In the genomic region with DNA sequence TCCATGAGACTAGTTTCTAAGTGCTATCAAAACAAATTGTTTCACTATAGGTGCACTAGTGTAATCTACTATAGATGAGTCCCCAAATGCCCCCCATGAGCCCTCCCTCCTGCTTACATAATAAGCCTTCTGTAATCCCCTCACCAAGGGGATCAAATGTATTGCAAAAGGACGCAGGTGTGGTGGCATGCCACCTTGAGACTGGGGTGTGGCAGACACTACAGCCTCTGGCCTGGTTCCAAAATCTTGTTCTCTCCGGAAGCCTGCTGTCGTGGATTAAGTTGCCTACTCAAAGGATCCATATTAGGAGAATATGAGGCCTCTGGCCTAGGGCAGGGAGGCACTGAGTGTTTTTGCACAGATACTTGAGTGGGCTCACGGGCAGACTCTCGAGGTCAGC, we compare ENCODE assay signal across 12 mouse cellular contexts.
DNase-seq lines count a peak whose midpoint lies in the region; ATAC-seq and TF ChIP-seq lines count a peak whose summit lies in the region.
"Had no signal": no experiment of that assay in that cellular context is flagged by ENCODE, and none has a peak within 500 bp of the region (broad histone marks: within the 10 kb centered on the region; RNA-seq: fewer than 3 reads in every experiment).

No protein-coding gene starts in this region.

- no peak overlapping the region for H3K27ac ChIP-seq in intestine, embryonic 14.5 days (ENCODE audit: low read depth)
- H3K27ac ChIP-seq in liver, postnatal 0 days (ENCODE audit: low read depth): peak overlapping the region; percentile 74
- peak overlapping the region; percentile 29; the same call in 1 of the 2 replicates for H3K27ac ChIP-seq in stomach, embryonic 14.5 days (ENCODE audit: low read length)
- H3K27ac ChIP-seq in forebrain, embryonic 11.5 days (ENCODE audit: low read depth, low read length): no peak overlapping the region
- H3K27ac ChIP-seq: hindbrain, embryonic 12.5 days had no signal

- H3K4me1 ChIP-seq in intestine, embryonic 14.5 days (replicated peaks; ENCODE audit: control insufficient read depth, insufficient read depth, low read length): 0 out of 2 replicates have a peak, but pooled peaks cover 10% of the 10 kb centered on the region
- H3K4me1 ChIP-seq in liver, postnatal 0 days (ENCODE audit: insufficient read depth): peaks cover 9% of the 10 kb centered on the region
- H3K4me1 ChIP-seq in stomach, embryonic 14.5 days (ENCODE audit: control insufficient read depth, insufficient read depth, low read length): peaks cover 16% of the 10 kb centered on the region; the same call in 1 of the 2 replicates
- H3K4me1 ChIP-seq in forebrain, embryonic 11.5 days (replicated peaks; ENCODE audit: control insufficient read depth, insufficient read depth, low read length): no peaks in the 10 kb centered on the region

- no peaks in the 10 kb centered on the region for H3K9me3 ChIP-seq in intestine, embryonic 14.5 days (ENCODE audit: control insufficient read depth, low read length)
- H3K9me3 ChIP-seq in liver, postnatal 0 days (ENCODE audit: low read length): no peaks in the 10 kb centered on the region
- no peaks in the 10 kb centered on the region for H3K9me3 ChIP-seq in stomach, embryonic 14.5 days (ENCODE audit: control insufficient read depth, low read depth, low read length)
- H3K9me3 ChIP-seq in forebrain, embryonic 11.5 days (ENCODE audit: control insufficient read depth, low read length): no peaks in the 10 kb centered on the region
- H3K9me3 ChIP-seq: hindbrain, embryonic 12.5 days had no signal

- peaks cover 10% of the 10 kb centered on the region; the same call in 1 of the 2 replicates for H3K36me3 ChIP-seq in intestine, embryonic 14.5 days (ENCODE audit: control insufficient read depth, insufficient read depth, low read length)
- H3K36me3 ChIP-seq in liver, postnatal 0 days (replicated peaks; ENCODE audit: insufficient read depth, low read length): no peaks in the 10 kb centered on the region
- H3K36me3 ChIP-seq in stomach, embryonic 14.5 days (ENCODE audit: control insufficient read depth, insufficient read depth, low read length): no peaks in the 10 kb centered on the region; the same call in 1 of the 2 replicates
- H3K36me3 ChIP-seq in forebrain, embryonic 11.5 days (ENCODE audit: control insufficient read depth, insufficient read depth, low read length): no peaks in the 10 kb centered on the region
- H3K36me3 ChIP-seq: hindbrain, embryonic 12.5 days had no signal

- TF ChIP-seq CTCF in liver, postnatal 0 days (IDR thresholded peaks at IDR 0.05; ENCODE audit: low read depth): no peak

- no peak overlapping the region for H3K4me3 ChIP-seq in intestine, embryonic 14.5 days (ENCODE audit: low read depth, low read length)
- no peak overlapping the region for H3K4me3 ChIP-seq in liver, postnatal 0 days (ENCODE audit: low read depth, low read length)
- H3K4me3 ChIP-seq in stomach, embryonic 14.5 days (ENCODE audit: low read depth, low read length): no peak overlapping the region
- H3K4me3 ChIP-seq in forebrain, embryonic 11.5 days (ENCODE audit: low read depth, low read length): no peak overlapping the region
- H3K4me3 ChIP-seq: hindbrain, embryonic 12.5 days; myocyte had no signal

- peak; percentile 68 for ATAC-seq in intestine, embryonic 14.5 days (replicated peaks; ENCODE audit: low FRiP score, low TSS enrichment, low read depth)
- no peak for ATAC-seq in liver, postnatal 0 days
- ATAC-seq in stomach, embryonic 14.5 days (ENCODE audit: insufficient number of reproducible peaks, insufficient read depth, low FRiP score, low read depth): no peak
- ATAC-seq in forebrain, embryonic 11.5 days (replicated peaks; ENCODE audit: low FRiP score): no peak
- ATAC-seq in megakaryocyte progenitor cell, adult 5-6 weeks (replicated peaks; ENCODE audit: poor library complexity): no peak
- ATAC-seq: forebrain, embryonic 14.5 days had no signal

- no peak overlapping the region for H3K9ac ChIP-seq in intestine, embryonic 14.5 days (ENCODE audit: low read length)
- H3K9ac ChIP-seq in liver, postnatal 0 days (replicated peaks): no peak overlapping the region
- no peak overlapping the region for H3K9ac ChIP-seq in stomach, embryonic 14.5 days (replicated peaks; ENCODE audit: low read depth, low read length)
- no peak overlapping the region for H3K9ac ChIP-seq in forebrain, embryonic 11.5 days (ENCODE audit: low read length)
- H3K9ac ChIP-seq: hindbrain, embryonic 12.5 days had no signal

- H3K27me3 ChIP-seq in intestine, embryonic 14.5 days (replicated peaks; ENCODE audit: control insufficient read depth, insufficient read depth, low read length): no peaks in the 10 kb centered on the region
- H3K27me3 ChIP-seq in liver, postnatal 0 days (ENCODE audit: insufficient read depth, low read length): no peaks in the 10 kb centered on the region
- H3K27me3 ChIP-seq in stomach, embryonic 14.5 days (ENCODE audit: control insufficient read depth, insufficient read depth, low read length): no peaks in the 10 kb centered on the region
- no peaks in the 10 kb centered on the region for H3K27me3 ChIP-seq in forebrain, embryonic 11.5 days (ENCODE audit: control insufficient read depth, insufficient read depth, low read length)
- H3K27me3 ChIP-seq: hindbrain, embryonic 12.5 days had no signal

- WGBS in intestine, embryonic 14.5 days: 42% methylated on average over 5 of the region's 5 CpGs
- WGBS in liver, postnatal 0 days (ENCODE audit: insufficient replicate concordance): 48% methylated on average over 5 of the region's 5 CpGs
- 43% methylated on average over 5 of the region's 5 CpGs for WGBS in stomach, embryonic 14.5 days
- 60% methylated on average over 5 of the region's 5 CpGs for WGBS in forebrain, embryonic 11.5 days

- peak; percentile 8 for DNase-seq in ovary, postnatal 36 days (ENCODE audit: low spot score)
- DNase-seq in ovary, adult 18-20 months (ENCODE audit: low spot score): no peak
- peak; percentile 65 for DNase-seq in intestine, embryonic 14.5 days (ENCODE audit: low spot score)
- DNase-seq in liver, postnatal 0 days: no peak
- DNase-seq in thymus, postnatal 25 days: no peak
- DNase-seq in forebrain, embryonic 11.5 days (ENCODE audit: low spot score): no peak
- DNase-seq: gastrocnemius, postnatal 14 days had no signal

- no peak overlapping the region for H3K4me2 ChIP-seq in intestine, embryonic 14.5 days (ENCODE audit: low read length)
- H3K4me2 ChIP-seq in liver, postnatal 0 days (ENCODE audit: low read depth, low read length): peak overlapping the region; percentile 46
- no peak overlapping the region for H3K4me2 ChIP-seq in stomach, embryonic 14.5 days (replicated peaks; ENCODE audit: low read depth, low read length)
- no peak overlapping the region for H3K4me2 ChIP-seq in forebrain, embryonic 11.5 days (ENCODE audit: low read depth, low read length, severe bottlenecking)
- H3K4me2 ChIP-seq: hindbrain, embryonic 12.5 days had no signal

- no peak for TF ChIP-seq EP300 in liver, postnatal 0 days (IDR thresholded peaks at IDR 0.05; ENCODE audit: low read depth)

Comparison
In these comparisons a context has a peak if more than half of its experiments do, and no peak if none do; other contexts are left out.
1. DNase-seq: peak in ovary, postnatal 36 days (single experiment) and intestine, embryonic 14.5 days (single experiment); none in ovary, adult 18-20 months (single experiment), liver, postnatal 0 days (single experiment), thymus, postnatal 25 days (single experiment) and forebrain, embryonic 11.5 days (single experiment).
2. H3K27ac ChIP-seq: peak in liver, postnatal 0 days (single experiment) and stomach, embryonic 14.5 days (single experiment); none in intestine, embryonic 14.5 days (single experiment) and forebrain, embryonic 11.5 days (single experiment).